Mouse (Mus musculus): ENCODE data around the gene Serpina1f.
"Not testable (repeated sequence)": the region's sequence is repeated elsewhere in the genome, so short reads cannot be mapped to it uniquely, and the experiment has no call there.

The Serpina1f gene

DNA sequence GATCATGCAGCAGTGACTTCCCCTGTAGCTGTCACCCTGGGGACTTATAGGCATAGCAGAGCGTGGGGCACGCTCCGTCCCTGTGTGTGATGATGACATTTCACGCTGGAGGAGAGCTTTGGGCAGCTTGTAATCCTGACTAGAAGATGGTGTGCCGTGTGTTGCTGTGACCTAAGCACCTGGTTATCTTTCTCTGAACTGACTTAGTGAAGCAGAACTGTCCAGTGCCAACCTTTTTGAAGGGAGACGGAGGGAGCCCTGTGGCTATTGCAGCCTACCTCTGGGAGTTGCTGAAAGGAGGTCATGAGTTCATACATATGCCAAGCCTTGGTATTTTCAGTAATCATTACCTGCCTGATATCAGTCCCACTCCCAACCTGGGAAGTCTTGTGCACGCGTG is at the start of gene Serpina1f:
Gene Serpina1f (minus strand): TSS at position 101 of the 400 bp plus-strand sequence.
- no peak for DNase-seq (ENCODE audit: low read depth, low spot score)

GRCm38 (mm10) chr12:103737791-103738580 is 42.7 kb upstream of the Serpina1f start:
- DNase-seq (ENCODE audit: low read depth, low spot score), result not testable (repeated sequence)

GRCm38 (mm10) chr12:103735566-103735965 is 40.2 kb upstream of the Serpina1f start:
- not testable (repeated sequence) for DNase-seq (ENCODE audit: low read depth, low spot score)

DNA sequence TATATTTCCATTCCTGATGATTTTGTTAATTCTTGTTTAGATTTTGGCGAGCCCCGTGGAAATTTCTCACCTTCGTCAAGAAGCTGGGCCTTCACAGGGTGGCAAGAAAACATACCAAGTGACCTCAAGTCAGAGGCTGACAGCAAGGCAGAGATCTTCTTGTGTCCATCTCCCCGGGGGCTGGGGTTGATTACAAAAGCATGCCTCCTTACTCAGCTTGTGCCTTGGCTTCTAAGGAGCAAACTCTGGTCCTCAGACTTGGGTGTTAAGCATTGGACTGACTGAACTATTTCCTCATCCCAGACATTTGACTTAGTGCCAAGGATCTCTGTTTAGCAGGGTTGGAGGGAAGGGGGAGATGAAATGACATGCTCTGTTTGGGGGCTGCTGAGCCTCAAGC is 39.8 kb upstream of the Serpina1f start:
- DNase-seq (ENCODE audit: low read depth, low spot score), result not testable (repeated sequence)

GRCm38 (mm10) chr12:103711537-103711936 is 16.2 kb upstream of the Serpina1f start:
- no peak for DNase-seq (ENCODE audit: low read depth, low spot score)

DNA sequence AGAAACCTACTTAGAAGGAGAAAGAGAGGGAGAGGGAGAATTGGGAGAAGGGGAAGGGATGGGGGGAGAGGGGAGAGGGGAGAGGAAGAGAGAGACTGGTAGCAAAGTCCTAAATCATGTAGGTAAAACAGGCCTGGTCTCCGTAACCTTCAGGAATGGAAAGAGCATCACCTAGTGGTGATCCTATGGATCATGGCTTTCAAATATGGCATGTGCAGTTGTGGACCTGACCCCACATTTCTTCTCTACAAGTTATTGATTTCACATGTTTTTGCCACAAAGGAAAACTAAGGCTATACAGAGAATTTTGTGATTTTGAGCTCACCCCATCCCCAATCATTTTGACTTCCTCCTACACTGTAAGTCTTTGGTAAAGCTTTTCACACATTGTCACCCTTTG is 15.1 kb upstream of the Serpina1f start:
- no peak for DNase-seq (ENCODE audit: low read depth, low spot score)

DNA sequence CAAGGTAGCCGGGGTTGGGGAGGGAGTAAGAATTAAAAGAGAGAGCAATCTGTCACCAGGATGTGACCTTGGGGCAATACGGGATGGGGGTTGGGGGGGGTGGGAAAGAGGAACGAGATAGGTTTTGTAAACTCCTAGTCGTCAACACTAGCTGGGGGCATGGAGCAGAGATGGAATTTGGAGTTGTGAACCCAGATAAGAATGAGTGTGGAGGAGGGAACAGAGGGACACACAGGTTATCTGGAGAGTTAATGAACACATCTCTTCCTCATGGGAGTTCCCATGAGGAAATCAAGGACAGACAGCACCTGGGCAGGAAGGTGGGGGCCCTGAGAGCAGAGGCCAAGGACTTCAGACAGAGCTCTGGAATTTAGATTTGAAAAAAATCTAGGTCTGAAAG is 10.8 kb upstream of the Serpina1f start:
- DNase-seq (ENCODE audit: low read depth, low spot score), result no peak

GRCm38 (mm10) chr12:103705547-103705946 is 10.2 kb upstream of the Serpina1f start:
- no peak for DNase-seq (ENCODE audit: low read depth, low spot score)

DNA sequence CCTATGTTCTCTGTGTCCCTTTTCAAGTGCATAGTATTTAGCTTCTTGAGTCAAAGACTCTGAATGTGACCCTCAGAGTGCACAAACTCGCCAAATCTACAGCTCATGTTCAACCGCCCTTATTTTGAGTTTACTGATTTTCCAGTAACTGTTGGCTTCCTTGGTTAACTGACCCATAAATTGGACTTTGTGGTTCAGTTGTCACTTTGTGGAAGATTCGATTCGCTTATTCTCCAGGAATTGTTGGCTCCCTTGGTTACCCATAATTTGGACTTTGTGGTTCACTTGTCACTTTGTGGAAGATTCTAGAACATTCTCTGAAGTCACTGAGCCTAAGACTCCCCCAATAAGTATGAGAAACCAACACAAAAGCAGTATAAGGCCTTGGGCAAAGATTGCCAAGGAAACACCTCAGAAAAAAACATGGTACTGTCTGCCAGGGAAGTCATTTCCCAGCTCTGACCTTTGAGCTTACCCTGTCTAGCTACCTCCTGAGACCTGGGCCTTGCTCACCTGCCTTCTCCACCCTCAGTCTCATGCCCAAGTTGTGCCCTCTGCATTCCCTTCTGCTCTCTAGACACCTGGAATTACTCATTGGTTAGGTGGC is 4.9 kb upstream of the Serpina1f start:
- no peak for DNase-seq (ENCODE audit: low read depth, low spot score)

DNA sequence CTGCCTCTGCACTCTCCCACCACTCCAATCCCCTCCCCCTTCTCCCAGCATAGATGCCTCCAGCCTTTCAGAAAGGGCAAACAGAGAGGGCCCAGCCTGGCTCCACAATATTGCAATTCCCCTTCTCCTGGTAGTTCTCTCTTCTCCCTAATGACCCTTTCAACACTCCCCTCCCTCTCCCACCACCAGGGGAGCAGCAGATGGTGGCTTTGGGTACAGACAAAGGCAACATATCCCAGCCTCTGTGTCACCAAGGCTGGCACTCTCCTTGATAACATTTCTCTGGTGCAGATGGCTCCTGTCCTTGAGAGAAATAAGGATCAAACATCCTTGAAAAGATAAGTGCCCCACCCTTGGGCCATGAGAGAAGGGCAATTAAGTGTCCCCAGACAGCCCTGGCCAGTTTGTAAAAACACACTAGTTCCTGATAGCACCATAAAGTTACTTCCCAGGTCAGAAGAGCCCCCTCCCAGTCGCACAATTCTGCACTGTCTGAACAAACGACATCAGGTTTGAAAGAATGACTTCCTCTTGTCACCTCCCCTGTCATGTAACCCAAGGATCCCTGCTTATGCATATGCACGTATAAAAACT is 7.0 kb downstream of the Serpina1f start:
- no peak for DNase-seq (ENCODE audit: low read depth, low spot score)

DNA sequence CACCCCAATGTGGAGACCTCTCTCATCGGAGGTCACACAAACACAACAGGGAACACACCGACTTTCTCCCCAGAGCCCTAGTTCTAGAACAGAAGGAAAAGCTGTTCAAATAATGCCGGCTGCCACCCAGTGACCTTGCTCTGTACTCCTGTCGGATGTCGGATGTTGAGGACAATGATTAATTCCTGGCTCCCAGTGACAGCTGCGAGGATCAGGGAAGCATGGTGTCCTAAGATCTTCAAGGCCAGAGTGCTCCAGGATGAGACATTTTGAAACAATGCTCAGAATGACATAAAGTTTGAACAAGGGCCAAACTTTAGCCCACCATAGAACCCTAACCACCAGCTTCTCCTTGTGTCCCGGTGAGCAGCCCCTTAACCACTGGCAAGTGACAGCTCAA is 8.3 kb downstream of the Serpina1f start:
- DNase-seq (ENCODE audit: low read depth, low spot score), result no peak

DNA sequence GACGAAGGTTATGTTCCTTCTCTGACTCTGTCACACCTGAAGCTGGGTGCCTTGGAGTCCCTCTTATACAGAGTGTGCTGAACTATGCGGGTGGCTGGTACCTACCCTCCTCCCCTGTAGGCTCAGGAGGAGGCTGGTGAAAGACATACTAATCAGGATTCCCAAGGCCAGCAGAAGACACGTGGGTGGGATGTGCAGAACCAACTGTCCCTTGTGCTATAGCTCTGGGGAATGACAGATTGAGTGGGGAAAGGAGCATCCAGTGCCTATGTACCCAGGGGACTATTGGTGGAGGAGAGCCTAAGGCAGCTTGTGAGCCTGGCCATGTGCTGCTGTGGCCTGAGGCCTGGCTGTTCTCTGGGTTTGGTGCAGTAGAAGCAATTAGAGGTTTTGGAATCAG is 9.3 kb downstream of the Serpina1f start:
- DNase-seq (ENCODE audit: low read depth, low spot score), result no peak

DNA sequence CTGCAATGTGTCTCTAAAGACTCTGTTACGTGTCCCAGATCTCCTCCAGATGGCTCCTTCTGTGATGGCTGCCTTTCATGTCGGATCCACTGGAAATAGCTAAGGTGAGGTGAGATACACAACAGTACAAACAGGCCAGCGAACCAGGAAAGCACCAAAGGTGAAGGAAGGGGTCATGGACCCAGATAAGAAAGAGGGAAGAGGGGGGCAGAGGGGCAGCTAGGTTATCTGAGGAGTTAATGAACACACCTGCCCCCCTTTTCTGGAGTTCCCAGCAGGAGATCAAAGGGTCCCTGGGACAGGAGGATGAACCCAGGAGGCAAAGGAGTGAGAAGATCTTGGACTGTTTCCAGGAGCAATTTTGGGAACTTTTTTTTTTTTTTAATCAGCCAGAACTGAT is 9.9 kb downstream of the Serpina1f start:
- no peak for DNase-seq (ENCODE audit: low read depth, low spot score)

- no peak for DNase-seq (ENCODE audit: low read depth, low spot score)
These were observed 11.6 kb downstream of the Serpina1f start for GRCm38 (mm10) chr12:103683775-103684174.

GRCm38 (mm10) chr12:103681739-103682138 is 13.6 kb downstream of the Serpina1f start:
- no peak for DNase-seq (ENCODE audit: low read depth, low spot score)

- DNase-seq (ENCODE audit: low read depth, low spot score), result no peak
These were observed 14.2 kb downstream of the Serpina1f start for GRCm38 (mm10) chr12:103681169-103681568.

- not testable (repeated sequence) for DNase-seq (ENCODE audit: low read depth, low spot score)
These were observed 15.5 kb downstream of the Serpina1f start for GRCm38 (mm10) chr12:103679853-103680252.

DNA sequence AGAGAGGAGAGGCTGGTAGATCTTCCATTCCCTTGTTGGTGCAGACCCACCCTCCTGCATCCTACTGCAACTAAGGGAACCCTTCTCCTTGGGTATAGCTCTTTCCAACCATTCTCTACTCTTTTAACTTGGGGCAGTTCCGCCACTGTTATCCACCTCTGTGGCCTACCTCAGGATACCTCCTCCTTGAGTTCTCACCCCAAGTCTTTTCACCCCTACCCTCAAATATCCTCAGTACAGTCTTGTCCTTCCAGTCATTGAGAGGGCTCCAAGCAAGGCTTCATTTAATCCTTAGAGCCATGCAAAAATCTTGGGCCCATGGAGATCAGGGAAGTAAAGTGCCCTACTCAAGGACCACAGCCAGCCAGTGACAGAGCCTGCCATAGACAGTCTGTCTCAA is 19.3 kb downstream of the Serpina1f start, which contains the start of gene Serpina16:
Gene Serpina16 (minus strand): TSS at position 101 of the 400 bp plus-strand sequence.
- no peak for DNase-seq (ENCODE audit: low read depth, low spot score)

DNA sequence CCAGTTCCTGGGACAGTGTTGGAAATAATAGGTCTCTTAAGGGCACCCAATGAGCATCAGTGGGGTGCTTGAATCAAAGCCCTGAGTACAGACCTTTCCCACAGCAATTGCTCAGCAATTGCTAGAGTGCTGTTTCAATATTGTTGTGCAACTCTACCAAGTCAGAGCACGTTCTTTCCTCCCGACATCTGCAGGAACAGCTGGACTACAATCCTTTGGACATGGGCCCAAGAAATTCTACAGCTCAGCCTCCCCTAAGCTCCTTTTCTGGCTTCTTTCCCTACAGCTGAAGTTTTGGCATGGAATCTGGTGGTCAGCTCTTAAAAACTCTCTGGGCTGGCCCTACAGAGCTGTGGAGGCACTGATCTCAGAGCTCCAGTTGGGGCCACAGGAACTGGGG is 22.1 kb downstream of the Serpina1f start:
- DNase-seq (ENCODE audit: low read depth, low spot score), result no peak

- DNase-seq (ENCODE audit: low read depth, low spot score), result no peak
These were observed 23.8 kb downstream of the Serpina1f start for GRCm38 (mm10) chr12:103671483-103671882.

GRCm38 (mm10) chr12:103670964-103671363 is 24.4 kb downstream of the Serpina1f start:
- DNase-seq (ENCODE audit: low read depth, low spot score), result no peak

GRCm38 (mm10) chr12:103670344-103670743 is 25.0 kb downstream of the Serpina1f start:
- DNase-seq (ENCODE audit: low read depth, low spot score), result no peak

GRCm38 (mm10) chr12:103665286-103665685 is 30.0 kb downstream of the Serpina1f start:
- DNase-seq (ENCODE audit: low read depth, low spot score), result no peak
